Mouse (Mus musculus) macrophage (primary cell): ENCODE data around the gene Shisa4. TPM values are rescaled to one million over a fixed set of nuclear protein-coding genes. Genes with fewer than 3 reads are reported as not detected.
"Not testable (repeated sequence)": the region's sequence is repeated elsewhere in the genome, so short reads cannot be mapped to it uniquely, and the experiment has no call there.

Source experiments
- H3K27ac ChIP-seq: fragments of 350-480 bp; formaldehyde crosslinking; 2 replicates; pipeline ENCODE4 v1.9.0; 2021
- H3K36me3 ChIP-seq: fragments of 350-480 bp; formaldehyde crosslinking; 2 replicates; pipeline ENCODE4 v1.9.0; 2021; ENCODE audit errors: inconsistent target
- H3K4me3 ChIP-seq: fragments of 350-480 bp; formaldehyde crosslinking; 2 replicates; pipeline ENCODE4 v1.9.0; 2021; ENCODE audit errors: inconsistent target
- H3K79me2 ChIP-seq: fragments of 350-480 bp; formaldehyde crosslinking; 2 replicates; pipeline ENCODE4 v1.9.0; 2021; ENCODE audit errors: inconsistent target
- WGBS: methylation state at CpG from one replicate; pipeline ENCODE4 v1.1.7; 2026; ENCODE audit warnings: inconsistent platforms; ENCODE audit not compliant: missing documents; 5-methylcytosine and 5-hydroxymethylcytosine counted together
- polyA plus RNA-seq: library from polyadenylated mRNA; stranded (reverse); fragments of 250-400 nt; gene quantifications from 3 replicates; pipeline ENCODE4 v1.2.4, GENCODE M21; 2018; ENCODE audit warnings: inconsistent platforms
- total RNA-seq, 78 experiments: library from RNA; depleted of rRNA; stranded (reverse); fragments of 250-400 nt; gene quantifications; 1 replicate in 9 of 78; 2 replicates in 24 of 78; 3 replicates in 43 of 78; 4 replicates in 2 of 78; pipeline ENCODE4 v1.2.4; 2018; ENCODE audit warnings: inconsistent platforms in 56 of 78

Gene Shisa4
- total RNA-seq (2018; cell fraction: chromatin; rRNA removed): 1 to 10 TPM in 5 of 26 experiments, under 1 TPM in 8, not detected in 13; 0.42 to 4.5 (median 0.89) TPM
- 1 to 10 TPM in 5 of 26 experiments, under 1 TPM in 21; 0.17 to 1.5 (median 0.62) TPM for total RNA-seq (2018; cell fraction: cytosol; rRNA removed)
- total RNA-seq (2018; cell fraction: nucleus; rRNA removed): 1 to 10 TPM in 7 of 26 experiments, under 1 TPM in 15, not detected in 4; 0.39 to 2.6 (median 0.90) TPM
- polyA plus RNA-seq: 0.16 to 1.4 TPM (median 0.23 TPM) in 3 replicates

- Histone ChIP-seq H3K36me3 (no peaks in the 10 kb centered on the region), H3K79me2 (no peaks in the 10 kb centered on the region), H3K4me3 (peak within 1 kb of the TSS; percentile 18; the same call in 1 of the 2 replicates), H3K27ac (no peak within 1 kb of the TSS)
- WGBS: 9% methylated on average over 36 of the region's 38 CpGs
Measured at GRCm38 (mm10) chr1:135374868-135375581, at the start of gene Shisa4. Shisa4 (minus strand) TSS chr1:135375237.

- Histone ChIP-seq H3K36me3 (peaks cover 24% of the 10 kb centered on the region), H3K27ac (no peak overlapping the region), H3K79me2 (peaks cover 73% of the 10 kb centered on the region), H3K4me3 (no peak overlapping the region)
- 89% methylated on average over 6 of the region's 6 CpGs for WGBS
Measured at GRCm38 (mm10) chr1:135422772-135423171, 47.7 kb upstream of the Shisa4 start.

DNA sequence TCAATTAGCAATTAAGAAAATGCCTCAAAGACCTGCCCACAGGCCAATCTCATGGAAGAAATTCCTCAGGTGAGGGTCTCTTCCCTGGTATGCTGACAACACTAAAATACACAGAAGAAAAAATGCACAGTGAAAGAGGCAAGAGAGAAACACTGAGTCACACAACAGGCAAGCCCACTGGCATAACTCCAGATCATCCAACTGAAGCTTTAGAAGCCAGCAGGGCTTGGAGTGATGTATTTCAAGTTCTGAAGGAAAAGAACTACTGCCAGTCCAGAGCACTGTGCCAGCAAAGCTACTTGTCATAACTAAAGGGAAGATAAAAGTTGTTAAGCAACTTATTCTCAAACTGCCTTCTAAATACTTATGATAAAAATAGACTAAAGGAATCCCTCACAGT is 39.0 kb upstream of the Shisa4 start:
- Histone ChIP-seq H3K27ac (no peak overlapping the region), H3K79me2 (peaks cover 19% of the 10 kb centered on the region; the same call in 1 of the 2 replicates), H3K36me3 (peaks cover 49% of the 10 kb centered on the region), H3K4me3 (no peak overlapping the region)

DNA sequence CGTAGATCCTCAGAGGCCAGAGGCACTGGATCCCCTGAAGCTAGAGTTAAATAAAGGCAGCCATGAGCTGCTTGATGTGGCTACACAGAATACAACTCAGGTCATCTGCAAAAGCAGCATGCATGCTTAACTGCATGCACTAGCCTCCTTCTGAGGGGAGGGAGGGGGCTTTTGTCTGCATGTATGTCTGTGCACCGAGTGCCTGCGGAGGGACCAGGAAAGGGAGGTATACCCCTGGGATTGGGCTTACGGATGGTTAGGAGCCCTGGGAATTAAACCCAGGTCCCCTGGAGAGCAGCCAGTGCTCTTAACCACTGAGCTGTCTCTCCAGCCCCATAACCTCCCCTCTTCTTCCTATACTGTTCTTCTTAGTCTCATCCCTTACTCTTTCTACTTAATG is 37.1 kb upstream of the Shisa4 start:
- Histone ChIP-seq H3K36me3 (peaks cover 43% of the 10 kb centered on the region), H3K4me3 (no peak overlapping the region), H3K27ac (no peak overlapping the region), H3K79me2 (peaks cover 19% of the 10 kb centered on the region; the same call in 1 of the 2 replicates)
- WGBS: 91% methylated on average over 4 of the region's 4 CpGs

- 3% methylated on average over 2 of the region's 2 CpGs for WGBS
- H3K79me2 ChIP-seq: peaks cover 19% of the 10 kb centered on the region; the same call in 1 of the 2 replicates
- H3K27ac ChIP-seq: peak overlapping the region; percentile 57
- peaks cover 32% of the 10 kb centered on the region for H3K36me3 ChIP-seq
- H3K4me3 ChIP-seq: no peak overlapping the region
Measured at GRCm38 (mm10) chr1:135410967-135411366, 35.9 kb upstream of the Shisa4 start.

DNA sequence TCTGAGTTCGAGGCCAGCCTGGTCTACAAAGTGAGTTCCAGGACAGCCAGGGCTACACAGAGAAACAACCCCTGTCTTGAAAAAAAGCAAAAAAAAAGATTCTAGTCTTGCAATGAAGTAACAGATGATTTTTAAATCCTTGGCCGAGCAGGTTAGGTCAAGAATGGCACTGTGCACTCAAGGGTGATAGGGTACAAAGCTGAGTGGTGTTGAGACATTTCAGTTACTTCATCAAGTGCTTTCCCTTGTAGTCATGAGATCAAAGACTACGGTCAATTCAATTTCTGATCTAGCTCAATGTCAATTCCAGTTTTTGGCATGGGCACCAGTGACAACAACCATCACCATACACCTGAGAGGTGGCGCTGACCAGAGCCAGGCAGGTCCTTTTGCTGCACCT is 33.9 kb upstream of the Shisa4 start:
- 100% methylated on average over 4 of the region's 4 CpGs for WGBS
- Histone ChIP-seq H3K79me2 (peaks cover 19% of the 10 kb centered on the region; the same call in 1 of the 2 replicates), H3K36me3 (peaks cover 38% of the 10 kb centered on the region), H3K27ac (no peak overlapping the region), H3K4me3 (no peak overlapping the region)

- 96% methylated on average over 7 of the region's 7 CpGs for WGBS
- Histone ChIP-seq H3K27ac (no peak overlapping the region), H3K36me3 (peaks cover 61% of the 10 kb centered on the region), H3K79me2 (peaks cover 12% of the 10 kb centered on the region; the same call in 1 of the 2 replicates), H3K4me3 (no peak overlapping the region)
Measured at GRCm38 (mm10) chr1:135405356-135405755, 30.3 kb upstream of the Shisa4 start.

DNA sequence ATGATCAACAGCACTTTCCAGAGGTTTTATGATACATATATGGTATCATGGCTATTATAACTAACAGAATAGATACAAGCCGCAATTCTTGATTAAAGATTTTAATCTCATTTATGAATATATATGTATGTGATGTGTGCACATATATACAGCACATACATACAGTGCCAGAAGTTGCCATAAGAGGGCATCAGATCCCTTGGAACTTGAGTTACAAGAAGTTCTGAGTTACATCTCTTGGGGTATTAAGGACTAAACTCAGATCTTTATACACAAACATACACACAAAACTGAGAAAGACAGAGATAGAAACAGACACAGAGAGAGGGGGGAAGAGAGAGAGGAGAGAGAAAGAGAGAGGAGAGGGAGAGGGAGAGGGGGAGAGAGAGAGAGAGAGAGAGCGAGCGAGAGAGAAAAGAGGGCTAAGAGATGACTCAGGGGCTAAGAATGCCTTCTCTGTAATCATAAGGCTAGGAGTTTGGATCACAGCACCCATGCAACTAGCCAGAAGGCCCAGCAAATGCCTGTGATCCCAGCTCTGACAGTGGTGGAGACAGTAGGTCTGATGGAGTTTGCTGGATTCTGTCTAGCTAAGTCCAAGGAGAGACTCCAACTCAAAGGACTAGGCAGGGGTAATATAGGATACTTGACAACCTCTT is 26.5 kb upstream of the Shisa4 start:
- H3K36me3 ChIP-seq: peaks cover 41% of the 10 kb centered on the region
- WGBS: 93% methylated on average over 3 of the region's 3 CpGs
- H3K27ac ChIP-seq: no peak overlapping the region
- no peaks in the 10 kb centered on the region for H3K79me2 ChIP-seq
- no peak overlapping the region for H3K4me3 ChIP-seq

DNA sequence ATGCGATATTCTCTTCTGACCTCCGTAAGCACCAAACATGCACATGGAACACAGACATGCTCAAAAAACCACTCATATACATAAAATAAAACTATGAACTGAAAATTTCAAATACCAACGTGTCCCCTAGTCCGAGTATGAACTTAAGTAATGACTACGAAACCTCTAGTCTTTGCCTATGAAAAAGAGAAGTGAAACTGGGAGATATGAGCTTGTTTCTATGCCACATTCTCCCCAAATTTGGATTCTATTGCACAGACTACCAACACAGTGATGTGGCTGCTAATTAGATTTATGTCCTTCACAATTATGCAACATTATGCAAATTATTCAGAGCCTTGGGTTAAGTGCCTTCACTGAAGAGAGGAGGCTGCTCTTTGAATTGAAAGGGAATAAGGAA is 24.4 kb upstream of the Shisa4 start:
- H3K27ac ChIP-seq: no peak overlapping the region
- no peaks in the 10 kb centered on the region for H3K79me2 ChIP-seq
- peaks cover 28% of the 10 kb centered on the region for H3K36me3 ChIP-seq
- H3K4me3 ChIP-seq: no peak overlapping the region
- 31% methylated on average over 5 of the region's 5 CpGs for WGBS

DNA sequence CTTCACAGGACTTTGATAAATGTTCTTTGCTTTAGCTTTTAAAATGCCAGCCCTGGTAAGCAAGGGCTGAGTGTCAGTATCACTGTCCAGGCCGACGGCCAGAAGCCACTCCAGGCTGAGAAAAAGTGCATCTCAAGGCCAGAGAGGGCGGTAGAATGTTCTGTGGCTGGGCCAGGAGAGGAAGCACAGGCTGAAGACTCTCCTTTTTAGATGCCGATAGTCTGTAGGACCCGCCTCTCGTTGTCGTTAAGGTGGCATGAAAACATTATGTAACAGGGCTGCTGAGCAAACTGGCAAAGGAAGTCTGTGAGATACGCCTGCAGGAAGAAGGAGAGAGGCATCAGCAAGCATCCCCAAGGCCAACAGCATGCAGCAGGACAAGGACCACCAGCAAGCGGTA is 10.1 kb upstream of the Shisa4 start:
- H3K79me2 ChIP-seq: no peaks in the 10 kb centered on the region
- peaks cover 67% of the 10 kb centered on the region for H3K36me3 ChIP-seq
- no peak overlapping the region for H3K4me3 ChIP-seq
- 94% methylated on average over 9 of the region's 9 CpGs for WGBS
- H3K27ac ChIP-seq: no peak overlapping the region

- H3K27ac ChIP-seq: no peak overlapping the region
- H3K79me2 ChIP-seq: no peaks in the 10 kb centered on the region
- no peak overlapping the region for H3K4me3 ChIP-seq
- WGBS: 93% methylated on average over 5 of the region's 5 CpGs
- peaks cover 59% of the 10 kb centered on the region for H3K36me3 ChIP-seq
Measured at GRCm38 (mm10) chr1:135384171-135384570, 9.1 kb upstream of the Shisa4 start.

GRCm38 (mm10) chr1:135381560-135381959 is 6.5 kb upstream of the Shisa4 start:
- not testable (repeated sequence) for H3K4me3 ChIP-seq, H3K79me2 ChIP-seq, H3K27ac ChIP-seq
- peaks cover 33% of the 10 kb centered on the region for H3K36me3 ChIP-seq
- WGBS: 87% methylated on average over 6 of the region's 6 CpGs

GRCm38 (mm10) chr1:135380071-135380991 is 5.3 kb upstream of the Shisa4 start:
- Histone ChIP-seq H3K79me2 (no peaks in the 10 kb centered on the region), H3K36me3 (peaks cover 20% of the 10 kb centered on the region), H3K27ac (no peak overlapping the region), H3K4me3 (no peak overlapping the region)
- WGBS: 88% methylated on average over 15 of the region's 15 CpGs

DNA sequence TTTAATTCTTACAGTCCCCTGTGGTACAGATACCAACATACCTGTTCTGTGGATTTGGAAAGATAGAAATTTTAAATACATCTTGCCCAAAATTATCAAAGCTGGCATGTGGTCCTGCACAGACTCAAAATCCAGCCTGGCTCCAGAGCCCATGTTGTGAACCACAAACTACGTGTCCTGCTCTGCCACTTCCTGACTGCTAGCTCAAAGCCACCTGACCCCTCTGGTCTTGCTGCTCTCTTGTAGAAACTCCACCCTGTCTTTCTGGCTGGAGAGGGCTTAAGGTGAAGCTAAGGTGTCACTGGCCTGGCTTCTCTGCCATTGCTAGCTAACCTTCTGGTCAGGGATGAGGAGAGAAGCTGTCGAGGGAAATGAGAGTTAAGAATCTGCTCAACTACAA is 4.0 kb upstream of the Shisa4 start:
- WGBS: 25% methylated on average over 2 of the region's 2 CpGs
- no peaks in the 10 kb centered on the region for H3K79me2 ChIP-seq
- H3K27ac ChIP-seq: no peak overlapping the region
- no peak overlapping the region for H3K4me3 ChIP-seq
- peaks cover 10% of the 10 kb centered on the region; the same call in 1 of the 2 replicates for H3K36me3 ChIP-seq
